Mouse (Mus musculus): ENCODE measurements at regions not wholly inside any gene's neighbourhood (a gene's known extent, or its start where the extent isn't known, plus 50 kb on each side); places are given as distances from the start of the nearest gene placed in this dataset.

DNA sequence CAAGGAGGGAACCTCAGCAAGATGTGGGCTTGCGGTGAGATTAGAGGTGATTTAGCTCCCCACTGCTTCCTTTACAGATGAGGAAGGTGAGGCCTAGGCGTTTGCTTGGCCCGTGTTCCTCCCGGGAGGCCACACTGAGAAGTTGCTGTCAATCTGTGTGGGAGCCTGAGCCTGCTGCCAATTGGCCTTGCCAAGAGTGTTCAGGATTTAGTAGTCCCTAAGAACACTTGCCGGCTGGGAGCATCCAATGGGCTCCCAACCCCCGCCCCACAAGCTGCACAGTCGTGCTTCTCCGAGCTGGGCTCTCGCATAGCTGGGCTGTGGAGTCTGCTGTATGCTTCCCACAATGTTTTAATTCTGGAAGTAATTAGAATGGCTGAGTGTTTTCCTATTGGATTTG is 308.9 kb downstream of the Med13l start:
- DNase-seq (ENCODE audit: low spot score) (no peak), ATAC-seq (no peak)
- Histone ChIP-seq H3K36me3 (ENCODE audit: insufficient read depth, low read length) (no peaks in the 10 kb centered on the region), H3K27ac (no peak overlapping the region), H3K4me2 (ENCODE audit: low read depth, low read length) (no peak overlapping the region), H3K9ac (replicated peaks; ENCODE audit: low read length) (no peak overlapping the region), H3K9me3 (ENCODE audit: low read length) (no peaks in the 10 kb centered on the region), H3K27me3 (ENCODE audit: insufficient read depth, low read length) (peaks cover 7% of the 10 kb centered on the region; the same call in 1 of the 2 replicates), H3K4me1 (ENCODE audit: insufficient read depth, low read length) (no peaks in the 10 kb centered on the region), H3K4me3 (ENCODE audit: low read length) (no peak overlapping the region)
- no peak for TF ChIP-seq CTCF (IDR thresholded peaks at IDR 0.05; ENCODE audit: low read depth)
- WGBS = 72% methylated on average over 9 of the region's 9 CpGs

DNA sequence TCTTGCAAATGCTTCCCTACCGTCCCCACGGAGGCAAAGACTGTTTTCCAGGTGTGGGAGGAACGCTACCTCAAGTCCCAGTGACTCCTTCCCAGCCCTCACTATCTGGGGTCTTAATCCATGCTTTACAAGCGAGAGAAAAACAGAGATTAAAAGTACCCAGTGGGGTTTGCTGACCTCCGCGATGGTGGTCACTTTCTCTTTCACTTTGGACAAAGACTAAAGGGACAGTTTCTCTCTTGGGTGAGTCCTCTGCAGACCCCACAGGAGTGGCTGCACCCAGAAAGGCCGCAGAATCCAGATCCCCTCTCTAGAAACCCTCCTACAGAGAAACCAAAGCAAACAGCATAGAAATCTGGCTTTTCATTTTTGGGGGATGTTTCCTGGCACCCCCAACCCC is 313.4 kb downstream of the Med13l start:
- no peak overlapping the region for H3K27ac ChIP-seq
- H3K4me3 ChIP-seq (ENCODE audit: low read length) = no peak overlapping the region
- peaks cover 44% of the 10 kb centered on the region for H3K27me3 ChIP-seq (ENCODE audit: insufficient read depth, low read length)
- WGBS = 47% methylated on average over 7 of the region's 7 CpGs
- DNase-seq (ENCODE audit: low spot score) (no peak), ATAC-seq (no peak)
- no peak overlapping the region for H3K4me2 ChIP-seq (ENCODE audit: low read depth, low read length)
- H3K4me1 ChIP-seq (ENCODE audit: insufficient read depth, low read length) = no peaks in the 10 kb centered on the region
- no peak for TF ChIP-seq CTCF (IDR thresholded peaks at IDR 0.05; ENCODE audit: low read depth)
- H3K36me3 ChIP-seq (ENCODE audit: insufficient read depth, low read length) = no peaks in the 10 kb centered on the region
- no peaks in the 10 kb centered on the region for H3K9me3 ChIP-seq (ENCODE audit: low read length)
- H3K9ac ChIP-seq (replicated peaks; ENCODE audit: low read length) = no peak overlapping the region

DNA sequence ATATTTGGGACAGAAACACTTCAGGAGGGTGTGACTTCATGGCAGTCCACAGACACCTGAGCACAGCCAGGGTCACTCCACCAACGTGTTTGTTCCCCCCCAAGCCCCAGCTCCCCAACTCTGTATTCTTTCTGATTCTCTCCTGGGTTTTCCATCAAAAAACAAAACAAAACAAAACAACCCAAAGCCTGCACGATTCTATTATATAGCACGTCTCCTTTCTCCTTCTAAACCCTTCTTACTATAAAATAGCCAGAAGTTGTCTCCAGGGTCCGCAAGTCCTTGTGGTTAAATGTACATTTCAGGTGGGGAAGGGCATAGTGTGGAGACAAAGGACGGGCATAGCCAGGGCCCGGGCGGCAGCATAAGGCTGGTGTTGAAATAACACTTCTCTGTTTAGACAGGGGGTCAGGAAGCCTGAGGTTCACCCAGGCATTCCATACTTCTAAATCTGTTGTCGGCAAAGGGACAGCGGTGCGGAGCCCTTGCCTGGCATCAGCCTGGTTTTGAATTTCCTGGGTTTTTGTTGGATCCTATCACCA is 314.7 kb downstream of the Med13l start:
- no peak for TF ChIP-seq CTCF (IDR thresholded peaks at IDR 0.05; ENCODE audit: low read depth)
- H3K4me1 ChIP-seq (ENCODE audit: insufficient read depth, low read length) = no peaks in the 10 kb centered on the region

DNA sequence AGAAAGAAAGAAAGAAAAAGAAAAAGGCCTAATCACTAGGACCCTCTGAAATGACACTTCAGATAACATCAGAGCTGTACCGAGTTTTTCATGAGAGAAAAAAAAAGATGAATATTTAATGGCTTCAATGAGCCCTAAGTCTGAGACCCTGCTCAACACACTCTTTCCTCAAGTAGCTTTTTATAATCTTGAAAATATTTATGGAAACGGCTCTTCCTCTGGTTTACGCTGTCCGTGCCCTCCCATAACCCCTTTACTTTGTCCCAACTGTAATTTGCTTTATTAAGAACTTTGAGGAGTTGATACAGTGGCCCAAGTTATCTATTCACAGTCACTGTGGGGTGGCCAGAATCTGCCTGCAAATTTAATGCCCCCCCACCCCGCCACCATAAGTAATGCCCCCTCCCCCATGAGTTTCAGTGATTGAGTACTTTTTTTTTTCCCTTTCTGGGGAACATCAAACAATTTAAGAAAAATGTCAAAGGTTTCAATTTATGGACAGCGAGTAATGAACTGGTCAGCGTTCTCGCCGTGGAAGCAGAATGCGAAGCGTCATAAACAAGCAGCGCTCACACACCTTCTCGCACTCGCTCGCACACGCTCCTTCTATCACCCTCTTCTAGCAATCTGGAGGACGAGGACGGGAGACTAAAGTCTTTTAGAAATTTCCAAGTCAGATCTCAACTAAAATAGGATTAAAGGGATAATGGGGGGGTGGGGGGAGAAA is 316.3 kb downstream of the Med13l start:
- no peaks in the 10 kb centered on the region for H3K36me3 ChIP-seq (ENCODE audit: insufficient read depth, low read length)

More for the DNA sequence above, 314.7 kb downstream of the Med13l start:
- WGBS = 72% methylated on average over 10 of the region's 10 CpGs
- no peak for ATAC-seq
- Histone ChIP-seq H3K4me2 (ENCODE audit: low read depth, low read length) (no peak overlapping the region), H3K27me3 (ENCODE audit: insufficient read depth, low read length) (peaks cover 52% of the 10 kb centered on the region), H3K4me3 (ENCODE audit: low read length) (no peak overlapping the region), H3K36me3 (ENCODE audit: insufficient read depth, low read length) (no peaks in the 10 kb centered on the region), H3K9ac (replicated peaks; ENCODE audit: low read length) (no peak overlapping the region), H3K9me3 (ENCODE audit: low read length) (no peaks in the 10 kb centered on the region), H3K27ac (no peak overlapping the region)
- no peak for DNase-seq (ENCODE audit: low spot score)

DNA sequence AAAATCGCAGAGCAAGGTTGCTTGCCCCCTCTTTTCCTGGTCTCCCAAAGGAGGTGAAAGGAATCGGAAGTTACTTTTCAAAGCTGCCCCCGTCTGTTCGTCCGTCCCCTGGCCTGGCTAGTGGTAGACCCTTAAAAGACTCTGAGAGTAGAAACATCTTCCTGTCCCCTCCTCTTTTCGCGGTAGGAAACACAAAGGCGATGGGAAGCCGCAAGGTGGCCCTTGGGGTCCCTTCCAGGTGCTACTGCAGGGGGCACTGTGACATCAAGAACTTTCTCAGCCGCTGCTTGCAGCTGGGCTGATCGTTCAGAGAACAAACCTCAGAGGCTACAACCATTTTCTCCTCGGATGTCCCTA is 316.8 kb downstream of the Med13l start:
- H3K9ac ChIP-seq (replicated peaks; ENCODE audit: low read length) = no peak overlapping the region
- no peaks in the 10 kb centered on the region for H3K4me1 ChIP-seq (ENCODE audit: insufficient read depth, low read length)
- peaks cover 52% of the 10 kb centered on the region for H3K27me3 ChIP-seq (ENCODE audit: insufficient read depth, low read length)
- H3K9me3 ChIP-seq (ENCODE audit: low read length) = no peaks in the 10 kb centered on the region
- peak; percentile 67 for TF ChIP-seq CTCF (IDR thresholded peaks at IDR 0.05; ENCODE audit: low read depth)
- H3K4me3 ChIP-seq (ENCODE audit: low read length) = no peak overlapping the region
- ATAC-seq (no peak), DNase-seq (ENCODE audit: low spot score) (peak; percentile 64)
- no peak overlapping the region for H3K27ac ChIP-seq
- 2% methylated on average over 12 of the region's 12 CpGs for WGBS
- H3K36me3 ChIP-seq (ENCODE audit: insufficient read depth, low read length) = no peaks in the 10 kb centered on the region
- H3K4me2 ChIP-seq (ENCODE audit: low read depth, low read length) = peak overlapping the region; percentile 25; the same call in 1 of the 2 replicates

More for the DNA sequence above, 316.3 kb downstream of the Med13l start:
- ATAC-seq = no peak
- Histone ChIP-seq H3K4me1 (ENCODE audit: insufficient read depth, low read length) (no peaks in the 10 kb centered on the region), H3K4me2 (ENCODE audit: low read depth, low read length) (peak overlapping the region; percentile 25; the same call in 1 of the 2 replicates), H3K9me3 (ENCODE audit: low read length) (no peaks in the 10 kb centered on the region), H3K27ac (no peak overlapping the region), H3K4me3 (ENCODE audit: low read length) (no peak overlapping the region), H3K9ac (replicated peaks; ENCODE audit: low read length) (no peak overlapping the region), H3K27me3 (ENCODE audit: insufficient read depth, low read length) (peaks cover 52% of the 10 kb centered on the region)
- WGBS = 11% methylated on average over 18 of the region's 18 CpGs
- no peak for TF ChIP-seq CTCF (IDR thresholded peaks at IDR 0.05; ENCODE audit: low read depth)
- no peak for DNase-seq (ENCODE audit: low spot score)

DNA sequence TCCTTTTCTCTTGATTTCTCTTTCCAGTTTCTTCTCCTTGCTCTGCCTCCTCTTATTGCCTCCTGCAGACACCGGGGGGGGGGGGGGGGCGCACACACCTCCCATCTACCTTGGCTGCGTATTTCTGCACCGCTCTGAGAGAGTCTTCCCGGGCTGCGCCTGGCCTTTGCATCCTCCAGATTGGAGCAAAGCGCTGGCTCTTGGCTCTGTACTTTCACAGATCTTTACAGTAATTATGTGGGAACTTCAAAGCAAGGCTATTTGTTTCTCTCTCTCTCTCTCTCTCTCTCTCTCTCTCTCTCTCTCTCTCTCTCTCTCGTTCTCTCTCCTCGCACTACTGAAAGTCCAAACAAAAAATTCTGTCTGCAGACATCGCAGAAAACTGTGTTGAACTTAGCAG is 317.4 kb downstream of the Med13l start:
- no peak for DNase-seq (ENCODE audit: low spot score)
- 38% methylated on average over 8 of the region's 10 CpGs for WGBS
- no peaks in the 10 kb centered on the region for H3K4me1 ChIP-seq (ENCODE audit: insufficient read depth, low read length)
- H3K27me3 ChIP-seq (ENCODE audit: insufficient read depth, low read length) = peaks cover 52% of the 10 kb centered on the region
- no peaks in the 10 kb centered on the region for H3K36me3 ChIP-seq (ENCODE audit: insufficient read depth, low read length)
- no peak overlapping the region for H3K27ac ChIP-seq
- H3K9ac ChIP-seq (replicated peaks; ENCODE audit: low read length) = no peak overlapping the region
- no peak for ATAC-seq
- no peaks in the 10 kb centered on the region for H3K9me3 ChIP-seq (ENCODE audit: low read length)
- H3K4me2 ChIP-seq (ENCODE audit: low read depth, low read length) = no peak overlapping the region
- H3K4me3 ChIP-seq (ENCODE audit: low read length) = no peak overlapping the region
- TF ChIP-seq CTCF (IDR thresholded peaks at IDR 0.05; ENCODE audit: low read depth) = no peak

DNA sequence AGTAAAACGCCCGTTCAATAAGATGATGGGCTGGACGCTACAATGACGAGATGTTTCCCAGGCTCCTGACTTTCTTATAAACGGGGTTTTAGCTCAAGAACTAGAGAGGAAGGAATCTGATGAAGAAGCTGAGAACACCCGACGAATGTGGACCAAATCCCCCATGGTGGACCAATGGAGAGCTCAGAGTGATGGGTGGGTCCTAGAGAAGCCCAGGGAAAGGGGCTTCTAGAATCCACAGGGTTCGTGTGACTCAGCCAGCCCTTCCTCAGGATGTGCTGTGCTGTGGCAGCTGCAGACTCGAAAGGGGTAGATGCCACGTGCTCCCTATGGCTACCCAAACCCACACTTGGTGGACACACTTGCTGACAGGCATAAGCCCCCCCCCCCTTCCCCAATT is 318.2 kb downstream of the Med13l start:
- Histone ChIP-seq H3K27ac (no peak overlapping the region), H3K9ac (replicated peaks; ENCODE audit: low read length) (no peak overlapping the region), H3K27me3 (ENCODE audit: insufficient read depth, low read length) (peaks cover 50% of the 10 kb centered on the region), H3K9me3 (ENCODE audit: low read length) (no peaks in the 10 kb centered on the region), H3K36me3 (ENCODE audit: insufficient read depth, low read length) (no peaks in the 10 kb centered on the region), H3K4me2 (ENCODE audit: low read depth, low read length) (no peak overlapping the region), H3K4me3 (ENCODE audit: low read length) (no peak overlapping the region), H3K4me1 (ENCODE audit: insufficient read depth, low read length) (no peaks in the 10 kb centered on the region)
- TF ChIP-seq CTCF (IDR thresholded peaks at IDR 0.05; ENCODE audit: low read depth) = no peak
- 51% methylated on average over 10 of the region's 10 CpGs for WGBS
- ATAC-seq = no peak
- DNase-seq (ENCODE audit: low spot score) = no peak
